8 mouse cellular contexts compared by ENCODE assay signal in the genomic region with DNA sequence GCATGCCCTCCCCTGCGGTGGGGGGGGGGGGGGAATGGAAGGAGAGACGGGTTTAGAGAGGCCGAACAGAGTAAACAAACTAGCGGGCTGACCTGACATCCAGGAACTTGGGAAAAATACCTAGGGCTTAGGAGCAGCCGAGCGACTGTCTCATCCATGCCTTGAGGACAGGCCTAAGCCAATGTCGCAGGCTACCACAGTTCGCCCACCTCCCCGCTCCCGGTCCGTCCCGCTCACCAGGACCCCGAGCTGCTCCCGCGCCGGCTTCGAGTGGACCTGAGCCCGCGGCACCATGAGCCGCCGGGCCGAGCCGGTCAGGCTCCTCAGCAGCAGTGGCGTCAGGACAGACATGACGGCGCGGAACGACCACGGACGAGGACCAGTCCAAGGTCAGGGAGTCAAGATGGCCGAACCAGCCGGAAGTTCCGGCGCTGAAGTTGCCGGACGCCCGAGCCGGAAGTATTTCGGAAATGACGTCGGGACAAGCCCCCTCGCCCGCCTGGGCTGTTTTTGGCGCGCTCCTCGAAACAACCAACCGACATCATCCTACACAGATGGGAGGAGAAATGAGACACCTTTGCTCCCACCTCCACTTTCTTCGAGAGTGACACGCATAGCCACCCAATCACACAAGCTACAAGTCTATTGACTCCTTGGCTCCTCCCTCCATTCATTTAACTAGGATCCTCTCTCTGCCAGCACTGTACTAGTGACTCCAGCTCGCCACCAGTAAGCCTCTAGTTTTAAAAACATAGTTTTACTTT. TPM values are rescaled to one million over a fixed set of nuclear protein-coding genes. Genes with fewer than 3 reads are reported as not detected.
DNase-seq lines count a peak whose midpoint lies in the region; ATAC-seq and TF ChIP-seq lines count a peak whose summit lies in the region.

Gene Cox8a, minus strand, starts transcription at position 455 of the 764 bp plus-strand sequence.

- H3K9ac ChIP-seq in heart, embryonic 11.5 days (ENCODE audit: low read depth, low read length) = peak within 1 kb of the TSS; percentile 88
- peak within 1 kb of the TSS; percentile 97 for H3K9ac ChIP-seq in kidney, embryonic 16.5 days (replicated peaks; ENCODE audit: low read length)
- peak within 1 kb of the TSS; percentile 96 for H3K9ac ChIP-seq in liver, adult 2 months (ENCODE audit: low read depth, low read length)

- H3K79me2 ChIP-seq in C2C12 (ENCODE audit: control insufficient read depth, insufficient read depth) (peaks cover 51% of the 10 kb centered on the region), myocyte (ENCODE audit: control insufficient read depth, insufficient read depth) (peaks cover 47% of the 10 kb centered on the region)
- H3K79me2 ChIP-seq in liver, adult 2 months (ENCODE audit: control insufficient read depth, insufficient read depth, low read length) = peaks cover 29% of the 10 kb centered on the region; the same call in 1 of the 2 replicates

- H3K4me1 ChIP-seq in erythroblast, embryonic 14.5 days (ENCODE audit: control insufficient read depth) = peaks cover 40% of the 10 kb centered on the region
- H3K4me1 ChIP-seq in heart, embryonic 11.5 days (ENCODE audit: control insufficient read depth, insufficient read depth, low read length) = peaks cover 19% of the 10 kb centered on the region
- peaks cover 34% of the 10 kb centered on the region for H3K4me1 ChIP-seq in kidney, embryonic 16.5 days (ENCODE audit: insufficient read depth, low read length)
- H3K4me1 ChIP-seq in liver, adult 2 months (ENCODE audit: control insufficient read depth, insufficient read depth, low read length) = peaks cover 15% of the 10 kb centered on the region

- TF ChIP-seq CTCF in C2C12 (IDR thresholded peaks at IDR 0.05; ENCODE audit: control insufficient read depth, insufficient read depth, insufficient read length) = no peak
- TF ChIP-seq CTCF in brain, embryonic 14.5 days (IDR thresholded peaks at IDR 0.05; ENCODE audit: borderline replicate concordance, extremely low read depth, insufficient read depth, insufficient read length) = no peak
- TF ChIP-seq CTCF in liver, adult 2 months (IDR thresholded peaks at IDR 0.05; ENCODE audit: low read depth, low read length) = no peak

- H3K4me2 ChIP-seq in heart, embryonic 11.5 days = peak within 1 kb of the TSS; percentile 81
- H3K4me2 ChIP-seq in kidney, embryonic 16.5 days (replicated peaks; ENCODE audit: low read depth, low read length) = peak within 1 kb of the TSS; percentile 88
- H3K4me2 ChIP-seq in myocyte (ENCODE audit: low read depth) = peak within 1 kb of the TSS; percentile 100

- WGBS in heart, embryonic 11.5 days (ENCODE audit: insufficient replicate concordance) = under 1% methylated on average over 50 of the region's 50 CpGs
- under 1% methylated on average over 49 of the region's 50 CpGs for WGBS in kidney, embryonic 16.5 days
- under 1% methylated on average over 50 of the region's 50 CpGs for WGBS in liver, adult 2 months

- DNase-seq in brain, embryonic 14.5 days (ENCODE audit: low read depth) = peak; percentile 99
- peak; percentile 99 for DNase-seq in liver, adult 2 months (ENCODE audit: extremely low read depth, low read depth, low spot score)
- peak; percentile 98 for DNase-seq in splenic B cell, adult 2 months (ENCODE audit: low read depth, low spot score)

- ATAC-seq in heart, embryonic 11.5 days (replicated peaks; ENCODE audit: insufficient number of reproducible peaks, low FRiP score, low TSS enrichment) = peak; percentile 94
- peak; percentile 98 for ATAC-seq in kidney, embryonic 16.5 days (ENCODE audit: low FRiP score, low TSS enrichment)

- H3K27me3 ChIP-seq in C2C12 (ENCODE audit: control insufficient read depth, insufficient read depth, insufficient read length) (no peaks in the 10 kb centered on the region), myocyte (ENCODE audit: control insufficient read depth, insufficient read depth, insufficient read length) (no peaks in the 10 kb centered on the region)
- no peaks in the 10 kb centered on the region for H3K27me3 ChIP-seq in erythroblast, embryonic 14.5 days (ENCODE audit: control insufficient read depth)
- no peaks in the 10 kb centered on the region for H3K27me3 ChIP-seq in heart, embryonic 11.5 days (ENCODE audit: control insufficient read depth, insufficient read depth, low read length)
- no peaks in the 10 kb centered on the region for H3K27me3 ChIP-seq in kidney, embryonic 16.5 days (ENCODE audit: insufficient read depth, low read length)
- no peaks in the 10 kb centered on the region for H3K27me3 ChIP-seq in liver, adult 2 months (ENCODE audit: control insufficient read depth, insufficient read depth, low read length)
- no peaks in the 10 kb centered on the region for H3K27me3 ChIP-seq in splenic B cell, adult 2 months (ENCODE audit: control insufficient read depth, insufficient read depth, low read length, poor library complexity, severe bottlenecking)

- peaks cover 36% of the 10 kb centered on the region for H3K36me3 ChIP-seq in C2C12 (ENCODE audit: control insufficient read depth, insufficient read depth)
- peaks cover 40% of the 10 kb centered on the region for H3K36me3 ChIP-seq in erythroblast, embryonic 14.5 days (ENCODE audit: control insufficient read depth)
- H3K36me3 ChIP-seq in heart, embryonic 11.5 days (ENCODE audit: control insufficient read depth, insufficient read depth, low read length) = peaks cover 9% of the 10 kb centered on the region
- peaks cover 28% of the 10 kb centered on the region for H3K36me3 ChIP-seq in kidney, embryonic 16.5 days (ENCODE audit: insufficient read depth, low read length)
- H3K36me3 ChIP-seq in liver, adult 2 months (ENCODE audit: control insufficient read depth, insufficient read depth, low read length) = peaks cover 9% of the 10 kb centered on the region; the same call in 1 of the 2 replicates
- peaks cover 15% of the 10 kb centered on the region for H3K36me3 ChIP-seq in myocyte (ENCODE audit: control insufficient read depth, insufficient read depth)
- no peaks in the 10 kb centered on the region; the same call in 1 of the 2 replicates for H3K36me3 ChIP-seq in splenic B cell, adult 2 months (ENCODE audit: control insufficient read depth, insufficient read depth, low read length, poor library complexity, severe bottlenecking)

- peak within 1 kb of the TSS; percentile 85 for H3ac ChIP-seq in C2C12 (ENCODE audit: control insufficient read depth, insufficient read length, low read depth)
- peak within 1 kb of the TSS; percentile 88 for H3ac ChIP-seq in myocyte (ENCODE audit: control insufficient read depth, insufficient read length)

- H3K4me3 ChIP-seq in C2C12 (ENCODE audit: insufficient read depth, poor library complexity, severe bottlenecking) (peak within 1 kb of the TSS; percentile 85), myocyte (peak within 1 kb of the TSS; percentile 88)
- peak within 1 kb of the TSS; percentile 64 for H3K4me3 ChIP-seq in erythroblast, embryonic 14.5 days (replicated peaks)
- peak within 1 kb of the TSS; percentile 76 for H3K4me3 ChIP-seq in heart, embryonic 11.5 days (ENCODE audit: low read depth, low read length)
- peak within 1 kb of the TSS; percentile 95 for H3K4me3 ChIP-seq in kidney, embryonic 16.5 days (ENCODE audit: low read length)
- H3K4me3 ChIP-seq in liver, adult 2 months (ENCODE audit: insufficient read depth, low read depth, low read length) = peak within 1 kb of the TSS; percentile 86

- peak; percentile 34; the same call in 1 of the 2 replicates for TF ChIP-seq POLR2A in brain, embryonic 14.5 days (IDR thresholded peaks at IDR 0.05; ENCODE audit: borderline replicate concordance, extremely low read depth, insufficient read depth, insufficient read length, poor library complexity, severe bottlenecking)
- peak; percentile 84 for TF ChIP-seq POLR2A in liver, adult 2 months (IDR thresholded peaks at IDR 0.05; ENCODE audit: extremely low read depth, insufficient read depth, low read length)
- TF ChIP-seq POLR2A in myocyte (IDR thresholded peaks at IDR 0.05; ENCODE audit: insufficient read length, low read depth) = peak; percentile 95

- no peaks in the 10 kb centered on the region for H3K9me3 ChIP-seq in erythroblast, embryonic 14.5 days (ENCODE audit: control insufficient read depth, low read length)
- H3K9me3 ChIP-seq in heart, embryonic 11.5 days (replicated peaks; ENCODE audit: control insufficient read depth, low read length) = no peaks in the 10 kb centered on the region
- no peaks in the 10 kb centered on the region for H3K9me3 ChIP-seq in kidney, embryonic 16.5 days (ENCODE audit: low read length)

- H3K27ac ChIP-seq in heart, embryonic 11.5 days (ENCODE audit: low read depth, low read length) = peak within 1 kb of the TSS; percentile 94
- H3K27ac ChIP-seq in kidney, embryonic 16.5 days (ENCODE audit: low read length) = peak within 1 kb of the TSS; percentile 95
- peak within 1 kb of the TSS; percentile 97 for H3K27ac ChIP-seq in liver, adult 2 months (replicated peaks; ENCODE audit: insufficient read depth, low read depth, low read length)

- H3K79me3 ChIP-seq in C2C12 (ENCODE audit: low read depth) = peaks cover 43% of the 10 kb centered on the region

TF ChIP-seq in C2C12, 6 proteins besides CTCF, POLR2A, EP300 and RAD21:
- TF ChIP-seq CEBPB (IDR thresholded peaks at IDR 0.05; ENCODE audit: low read depth) (no peak), USF1 (IDR thresholded peaks at IDR 0.05; ENCODE audit: low read depth) (no peak), MYOD1 (IDR thresholded peaks at IDR 0.05; ENCODE audit: control insufficient read depth, insufficient read length, low read depth) (no peak), FOSL1 (IDR thresholded peaks at IDR 0.05; ENCODE audit: insufficient read depth, low read length, poor library complexity, severe bottlenecking) (no peak), MAX (IDR thresholded peaks at IDR 0.05) (peak; percentile 14)

TF ChIP-seq in myocyte, 11 proteins besides CTCF, POLR2A, EP300 and RAD21 (continues in another document):
- TF ChIP-seq E2F4 (IDR thresholded peaks at IDR 0.05; ENCODE audit: insufficient read depth) = peak; percentile 92
- TF ChIP-seq REST (IDR thresholded peaks at IDR 0.05; ENCODE audit: insufficient read depth, insufficient read length) = peak; percentile 31
- TF ChIP-seq TCF3 (IDR thresholded peaks at IDR 0.05; ENCODE audit: insufficient read length, low read depth) = no peak
- TF ChIP-seq POLR2AphosphoS2 (IDR thresholded peaks at IDR 0.05; ENCODE audit: insufficient read length, low read depth) = peak; percentile 97
- TF ChIP-seq MYOD1 (IDR thresholded peaks at IDR 0.05; ENCODE audit: control insufficient read depth in 1 of 3, insufficient read length in 2 of 3, low read depth in 2 of 3) = no peak
- peak; percentile 56 for TF ChIP-seq SRF (IDR thresholded peaks at IDR 0.05; ENCODE audit: control insufficient read depth, insufficient read length, low read depth)

RNA-seq across cellular contexts. Expression of gene Cox8a, which starts in this region (rescaled TPM):
- polyA plus RNA-seq in C2C12 (2012; fragmentation: generic; extraction: Trizol) (960 TPM), myocyte (2012; fragmentation: generic; extraction: Trizol) (1,011 TPM)
- polyA plus RNA-seq in brain, embryonic 14.5 days (2012; rRNA removed) = 458 and 614 TPM in 2 replicates
- 63.8 and 69.1 TPM in 2 replicates for polyA plus RNA-seq in erythroblast, embryonic 14.5 days (2012)
- 1,752 and 1,771 TPM in 2 replicates for polyA plus RNA-seq in heart, embryonic 11.5 days (2014; fragmentation: Nextera tagmentation; extraction: Ambion mirVana)
- 1,116 and 1,175 TPM in 2 replicates for polyA plus RNA-seq in kidney, embryonic 16.5 days (2015; fragmentation: Nextera tagmentation; extraction: Ambion mirVana)
- 252 and 362 TPM in 2 replicates for total RNA-seq in liver, adult 2 months (2014; rRNA removed)
- polyA plus RNA-seq in liver, adult 2 months (2012; rRNA removed) = 1,697 and 1,918 TPM in 2 replicates

Comparison
In these comparisons a context has a peak if more than half of its experiments do, and no peak if none do; other contexts are left out.
1. Peak in every context shown above with its lines: DNase-seq, ATAC-seq, H3K4me3 ChIP-seq and H3K27ac ChIP-seq.
2. POLR2A ChIP-seq: peak in every context shown above with its lines; median percentile 95 in myocyte; 84 in liver, adult 2 months; 34 in brain, embryonic 14.5 days.